Mouse (Mus musculus) liver, embryonic 16.5 days (tissue): ENCODE results near the gene Milr1. TPM values are rescaled to one million over a fixed set of nuclear protein-coding genes. Genes with fewer than 3 reads are reported as not detected.
"Not testable (repeated sequence)": the region's sequence is repeated elsewhere in the genome, so short reads cannot be mapped to it uniquely, and the experiment has no call there.

Experiments
- ATAC-seq: fragments of 200-750 bp; cut with Nextera tagmentation; 2 replicates; pipeline ENCODE4 v1.8.0; 2017; ENCODE audit warnings: low read depth, mild to moderate bottlenecking, moderate number of reproducible peaks, moderate library complexity
- H3K27ac ChIP-seq: fragments of 300-500 bp; sonication (generic); 2 replicates; pipeline ENCODE4 v1.5.1; 2014; ENCODE audit warnings: mild to moderate bottlenecking, low read length
- H3K27me3 ChIP-seq: fragments of 300-500 bp; sonication (generic); 2 replicates; pipeline ENCODE4 v1.6.1; 2014; ENCODE audit warnings: low read depth, low read length, mixed read lengths; ENCODE audit not compliant: control insufficient read depth, insufficient read depth
- H3K36me3 ChIP-seq: fragments of 300-500 bp; sonication (generic); 2 replicates; pipeline ENCODE4 v1.6.1; 2014; ENCODE audit warnings: mild to moderate bottlenecking; ENCODE audit not compliant: control insufficient read depth, insufficient read depth
- H3K4me1 ChIP-seq: fragments of 300-500 bp; sonication (generic); 2 replicates; pipeline ENCODE4 v1.6.1; 2014; ENCODE audit warnings: low read depth, low read length, mixed read lengths; ENCODE audit not compliant: control insufficient read depth
- H3K4me2 ChIP-seq: fragments of 300-500 bp; sonication (generic); 2 replicates; pipeline ENCODE4 v1.6.1; 2014; ENCODE audit warnings: low read depth, low read length, mixed read lengths
- H3K4me3 ChIP-seq: fragments of 300-500 bp; sonication (generic); 2 replicates; pipeline ENCODE4 v1.5.1; 2014; ENCODE audit warnings: low read depth, mild to moderate bottlenecking, low read length
- H3K9ac ChIP-seq: fragments of 300-500 bp; sonication (generic); 2 replicates; pipeline ENCODE4 v1.6.1; 2014; ENCODE audit warnings: low read depth, low read length
- H3K9me3 ChIP-seq: fragments of 300-500 bp; sonication (generic); replicated peaks from 2 replicates; pipeline ENCODE4 v1.6.1; 2016; ENCODE audit warnings: low read length; ENCODE audit not compliant: control insufficient read depth
- whole genome bisulfite sequencing: fragments of 180-500 bp; shearing (Covaris S2); extraction: QIAGEN DNeasy Blood & Tissue Kit; methylation state at CpG from one replicate; pipeline ENCODE4 v1.1.7; 2014; ENCODE audit not compliant: insufficient replicate concordance; 5-methylcytosine and 5-hydroxymethylcytosine counted together
- polyA plus RNA-seq: library from polyadenylated mRNA; unstranded; fragments of >200 nt; fragmentation: Nextera tagmentation; extraction: Ambion mirVana; gene quantifications from 2 replicates; pipeline ENCODE4 v1.2.1, GENCODE M21; 2015

Milr1 gene
- polyA plus RNA-seq, 1 experiment from 2014 or later: 2.7 TPM

- 69% methylated on average over 7 of the region's 7 CpGs for WGBS
- ATAC-seq: no peak
- Histone ChIP-seq H3K36me3 (peaks cover 30% of the 10 kb centered on the region), H3K4me2 (peak overlapping the region; percentile 93), H3K27me3 (no peaks in the 10 kb centered on the region), H3K4me1 (peaks cover 14% of the 10 kb centered on the region), H3K4me3 (peak overlapping the region; percentile 85), H3K9me3 (no peaks in the 10 kb centered on the region), H3K9ac (no peak overlapping the region; the same call in 1 of the 2 replicates), H3K27ac (no peak overlapping the region)
Measured at GRCm38 (mm10) chr11:106778132-106778531, 27.1 kb downstream of the Milr1 start.

GRCm38 (mm10) chr11:106778589-106779387 lies 27.8 kb downstream of the Milr1 start:
- peak overlapping the region; percentile 85 for H3K4me3 ChIP-seq
- peaks cover 14% of the 10 kb centered on the region for H3K4me1 ChIP-seq
- H3K9ac ChIP-seq: peak overlapping the region; percentile 91
- H3K27me3 ChIP-seq: no peaks in the 10 kb centered on the region
- under 1% methylated on average over 39 of the region's 39 CpGs for WGBS
- peak overlapping the region; percentile 93 for H3K4me2 ChIP-seq
- H3K9me3 ChIP-seq: no peaks in the 10 kb centered on the region
- H3K27ac ChIP-seq: peak overlapping the region; percentile 97
- ATAC-seq: peak; percentile 60
- peaks cover 35% of the 10 kb centered on the region for H3K36me3 ChIP-seq

GRCm38 (mm10) chr11:106779388-106780088 lies 28.5 kb downstream of the Milr1 start, which contains the start of gene Polg2:
Gene Polg2 (minus strand): TSS chr11:106779537.
- no peaks in the 10 kb centered on the region for H3K27me3 ChIP-seq
- no peaks in the 10 kb centered on the region for H3K9me3 ChIP-seq
- H3K4me3 ChIP-seq: peak within 1 kb of the TSS; percentile 85
- peak within 1 kb of the TSS; percentile 93 for H3K4me2 ChIP-seq
- peak within 1 kb of the TSS; percentile 97 for H3K27ac ChIP-seq
- WGBS: 1% methylated on average over 30 of the region's 30 CpGs
- peaks cover 14% of the 10 kb centered on the region for H3K4me1 ChIP-seq
- peak; percentile 99 for ATAC-seq
- peak within 1 kb of the TSS; percentile 91 for H3K9ac ChIP-seq
- peaks cover 42% of the 10 kb centered on the region for H3K36me3 ChIP-seq

- H3K27ac ChIP-seq: peak overlapping the region; percentile 97
- H3K9ac ChIP-seq: peak overlapping the region; percentile 91
- H3K4me1 ChIP-seq: peaks cover 14% of the 10 kb centered on the region
- H3K36me3 ChIP-seq: peaks cover 46% of the 10 kb centered on the region
- no peaks in the 10 kb centered on the region for H3K9me3 ChIP-seq
- ATAC-seq: no peak
- H3K4me2 ChIP-seq: peak overlapping the region; percentile 93
- peak overlapping the region; percentile 85 for H3K4me3 ChIP-seq
- 64% methylated on average over 4 of the region's 4 CpGs for WGBS
- no peaks in the 10 kb centered on the region for H3K27me3 ChIP-seq
Measured at GRCm38 (mm10) chr11:106780089-106780425, 29.0 kb downstream of the Milr1 start.

- ATAC-seq: no peak
- Histone ChIP-seq H3K9ac (no peak overlapping the region), H3K27me3 (no peaks in the 10 kb centered on the region), H3K4me2 (peak overlapping the region; percentile 93; the same call in 1 of the 2 replicates), H3K36me3 (peaks cover 46% of the 10 kb centered on the region), H3K9me3 (no peaks in the 10 kb centered on the region), H3K4me3 (no peak overlapping the region), H3K4me1 (peaks cover 19% of the 10 kb centered on the region), H3K27ac (peak overlapping the region; percentile 97)
- 75% methylated on average over 6 of the region's 6 CpGs for WGBS
Measured at GRCm38 (mm10) chr11:106780590-106781220, 29.7 kb downstream of the Milr1 start.

GRCm38 (mm10) chr11:106782271-106782670 lies 31.2 kb downstream of the Milr1 start:
- peaks cover 25% of the 10 kb centered on the region for H3K4me1 ChIP-seq
- not testable (repeated sequence) for H3K4me3 ChIP-seq, H3K27ac ChIP-seq, ATAC-seq, H3K4me2 ChIP-seq, H3K9me3 ChIP-seq, H3K9ac ChIP-seq, H3K27me3 ChIP-seq
- 89% methylated on average over 7 of the region's 7 CpGs for WGBS
- peaks cover 56% of the 10 kb centered on the region for H3K36me3 ChIP-seq

- WGBS: 82% methylated on average over 9 of the region's 9 CpGs
- Histone ChIP-seq H3K27me3 (no peaks in the 10 kb centered on the region), H3K4me2 (no peak overlapping the region), H3K4me3 (no peak overlapping the region), H3K9me3 (no peaks in the 10 kb centered on the region), H3K9ac (no peak overlapping the region), H3K27ac (no peak overlapping the region), H3K4me1 (peaks cover 22% of the 10 kb centered on the region), H3K36me3 (peaks cover 56% of the 10 kb centered on the region)
- no peak for ATAC-seq
Measured at GRCm38 (mm10) chr11:106782841-106783764, 32.1 kb downstream of the Milr1 start.

- H3K4me2 ChIP-seq: no peak overlapping the region
- peaks cover 22% of the 10 kb centered on the region for H3K4me1 ChIP-seq
- no peak for ATAC-seq
- no peak overlapping the region for H3K9ac ChIP-seq
- H3K27me3 ChIP-seq: no peaks in the 10 kb centered on the region
- WGBS: 86% methylated on average over 2 of the region's 2 CpGs
- no peak overlapping the region for H3K27ac ChIP-seq
- H3K4me3 ChIP-seq: no peak overlapping the region
- H3K36me3 ChIP-seq: peaks cover 56% of the 10 kb centered on the region
- no peaks in the 10 kb centered on the region for H3K9me3 ChIP-seq
Measured at GRCm38 (mm10) chr11:106784476-106784875, 33.5 kb downstream of the Milr1 start.
